Mouse (Mus musculus) MEL (cell line): ENCODE measurements at regions not wholly inside any gene's neighbourhood (a gene's known extent, or its start where the extent isn't known, plus 50 kb on each side); places are given as distances from the start of the nearest gene placed in this dataset.
"Not testable (repeated sequence)": the region's sequence is repeated elsewhere in the genome, so short reads cannot be mapped to it uniquely, and the experiment has no call there.

Experiments
- E2F4 ChIP-seq: IDR thresholded peaks from 2 replicates; pipeline ENCODE4 v1.6.1; 2011; ENCODE audit warnings: low read depth, low read length, improper control_type of control experiment, borderline replicate concordance
- GATA1 ChIP-seq: IDR thresholded peaks from 2 replicates; pipeline ENCODE4 v1.6.1; 2011; ENCODE audit warnings: low read depth, low read length, improper control_type of control experiment
- JUND ChIP-seq: IDR thresholded peaks from 2 replicates; pipeline ENCODE4 v1.6.1; 2011; ENCODE audit warnings: low read depth, mild to moderate bottlenecking, improper control_type of control experiment, low read length
- MAFK ChIP-seq: IDR thresholded peaks from 2 replicates; pipeline ENCODE4 v1.6.1; 2011; ENCODE audit warnings: low read depth, mild to moderate bottlenecking, low read length, improper control_type of control experiment, borderline replicate concordance
- MXI1 ChIP-seq: IDR thresholded peaks from 2 replicates; pipeline ENCODE4 v1.6.1; 2011; ENCODE audit warnings: mild to moderate bottlenecking, low read depth, low read length, improper control_type of control experiment
- POLR2A ChIP-seq, 2 experiments: IDR thresholded peaks; 2 replicates each; pipeline ENCODE4 v1.6.1; 2011 to 2012; ENCODE audit warnings: low read length in 2 of 2, mild to moderate bottlenecking in 2 of 2, control low read depth in 1 of 2, improper control_type of control experiment in 1 of 2, low read depth in 1 of 2, moderate library complexity in 1 of 2; ENCODE audit not compliant: control insufficient read depth in 1 of 2, insufficient read depth in 1 of 2, poor library complexity in 1 of 2
- RAD21 ChIP-seq: IDR thresholded peaks from 2 replicates; pipeline ENCODE4 v1.6.1; 2011; ENCODE audit warnings: mild to moderate bottlenecking, low read depth, low read length, improper control_type of control experiment
- TAL1 ChIP-seq: IDR thresholded peaks from 2 replicates; pipeline ENCODE4 v1.6.1; 2012; ENCODE audit warnings: mild to moderate bottlenecking, inconsistent platforms, low read length, moderate library complexity, mixed read lengths
- TBP ChIP-seq: IDR thresholded peaks from 2 replicates; pipeline ENCODE4 v1.8.0; 2011; ENCODE audit warnings: low read depth, low read length, improper control_type of control experiment
- USF2 ChIP-seq, 2 experiments: IDR thresholded peaks; 2 replicates each; pipeline ENCODE4 v1.6.1; 2011 to 2012; ENCODE audit warnings: improper control_type of control experiment in 2 of 2, low read length in 2 of 2, borderline replicate concordance in 1 of 2, inconsistent platforms in 1 of 2, low read depth in 1 of 2, mild to moderate bottlenecking in 1 of 2; ENCODE audit not compliant: insufficient read depth in 1 of 2
- ZMIZ1 ChIP-seq: IDR thresholded peaks from 2 replicates; pipeline ENCODE4 v1.6.1; 2012; ENCODE audit warnings: low read depth, mild to moderate bottlenecking, inconsistent platforms, low read length, improper control_type of control experiment, moderate library complexity

DNA sequence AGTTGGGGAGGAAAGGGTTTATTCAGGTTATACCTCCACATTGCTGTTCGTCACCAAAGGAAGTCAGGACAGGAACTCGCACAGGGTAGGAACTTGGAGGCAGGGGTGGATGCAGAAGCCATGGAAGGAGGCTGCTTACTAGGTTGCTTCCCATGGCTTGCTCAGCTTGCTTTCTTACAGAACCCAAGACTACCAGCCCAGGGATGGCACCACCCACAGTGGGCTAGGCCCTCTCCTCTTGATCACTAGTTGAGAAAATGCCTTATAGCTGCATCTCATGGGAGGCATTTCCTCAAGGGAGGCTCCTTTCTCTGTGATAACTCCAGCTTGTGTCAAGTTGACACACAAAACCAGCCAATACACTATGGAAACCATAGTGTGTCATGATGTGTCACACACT lies 66.8 kb upstream of the Pax1 start:
- TF ChIP-seq JUND; USF2 (IDR thresholded peaks at IDR 0.05; ENCODE audit: borderline replicate concordance in 1 of 2, insufficient read depth in 1 of 2, low read depth in 1 of 2, low read length in 2 of 2); ZMIZ1; TBP; GATA1; TAL1; POLR2A (IDR thresholded peaks at IDR 0.05; ENCODE audit: control insufficient read depth in 1 of 2, insufficient read depth in 1 of 2, low read depth in 1 of 2, low read length in 2 of 2, poor library complexity in 1 of 2); E2F4; MXI1; RAD21; MAFK: not testable (repeated sequence)
